Mouse (Mus musculus) CH12.LX (cell line): ENCODE measurements around the gene Tll1. TPM values are rescaled to one million over a fixed set of nuclear protein-coding genes. Genes with fewer than 3 reads are reported as not detected.

Source experiments
- DNase-seq: peaks from one replicate; pipeline ENCODE4 v3.0.0-alpha.2; 2013; ENCODE audit errors: extremely low read depth
- H3K27ac ChIP-seq: 2 replicates; pipeline ENCODE4 v1.5.1; 2012; ENCODE audit warnings: low read depth, mild to moderate bottlenecking, control low read depth, moderate library complexity; ENCODE audit not compliant: insufficient read depth
- H3K27me3 ChIP-seq: replicated peaks from 2 replicates; pipeline ENCODE3; 2012; ENCODE audit warnings: inconsistent platforms
- H3K36me3 ChIP-seq, 2 experiments: replicated peaks in 1 of 2; 2 replicates each; pipeline versions ENCODE3 to v1.6.1; 2012; ENCODE audit warnings: inconsistent platforms in 1 of 2, low read length in 1 of 2, mild to moderate bottlenecking in 1 of 2, mixed read lengths in 1 of 2, moderate library complexity in 1 of 2; ENCODE audit not compliant: control insufficient read depth in 1 of 2, insufficient read depth in 1 of 2
- H3K4me1 ChIP-seq, 2 experiments: 2 replicates each; pipeline ENCODE4 v1.6.1; 2012; ENCODE audit warnings: inconsistent platforms in 1 of 2, moderate library complexity in 1 of 2; ENCODE audit not compliant: insufficient read depth in 2 of 2, control insufficient read depth in 1 of 2
- H3K4me2 ChIP-seq: 2 replicates; pipeline ENCODE4 v1.6.1; 2012; ENCODE audit warnings: low read depth, mild to moderate bottlenecking, control low read depth; ENCODE audit not compliant: poor library complexity, insufficient read depth, severe bottlenecking
- H3K4me3 ChIP-seq, 3 experiments: fragments of 150-350 bp in 1 of 3; sonication (generic) in 1 of 3; replicated peaks in 1 of 3; 2 replicates each; pipeline versions ENCODE3 to v1.5.1; 2011 to 2012; ENCODE audit warnings: low read depth in 2 of 3, low read length in 2 of 3, mild to moderate bottlenecking in 2 of 3, moderate library complexity in 2 of 3, control low read depth in 1 of 3, improper control_type of control experiment in 1 of 3, inconsistent platforms in 1 of 3, mixed read lengths in 1 of 3; ENCODE audit not compliant: poor library complexity in 1 of 3
- H3K79me2 ChIP-seq: replicated peaks from 2 replicates; pipeline ENCODE4 v1.6.1; 2012; ENCODE audit warnings: mild to moderate bottlenecking, moderate library complexity; ENCODE audit not compliant: control insufficient read depth, poor library complexity, insufficient read depth, severe bottlenecking; ENCODE audit errors: extremely low read depth
- H3K9ac ChIP-seq: 2 replicates; pipeline ENCODE4 v1.6.1; 2012; ENCODE audit warnings: low read depth, mild to moderate bottlenecking, control low read depth, moderate library complexity; ENCODE audit not compliant: insufficient read depth
- H3K9me3 ChIP-seq: replicated peaks from 2 replicates; pipeline ENCODE3; 2012; ENCODE audit warnings: low read length, inconsistent platforms, mixed read lengths
- CHD1 ChIP-seq: IDR thresholded peaks from 2 replicates; pipeline ENCODE4 v1.6.1; 2012; ENCODE audit warnings: low read depth, low read length, improper control_type of control experiment, inconsistent platforms
- E2F4 ChIP-seq: IDR thresholded peaks from 2 replicates; pipeline ENCODE4 v1.6.1; 2011; ENCODE audit warnings: low read depth, low read length, improper control_type of control experiment; ENCODE audit not compliant: insufficient replicate concordance
- ELF1 ChIP-seq: IDR thresholded peaks from 2 replicates; pipeline ENCODE4 v1.6.1; 2014; ENCODE audit warnings: low read depth, mild to moderate bottlenecking, inconsistent platforms, low read length, improper control_type of control experiment
- EP300 ChIP-seq: IDR thresholded peaks from 2 replicates; pipeline ENCODE4 v1.6.1; 2011; ENCODE audit warnings: low read length, improper control_type of control experiment
- GABPA ChIP-seq: IDR thresholded peaks from 2 replicates; pipeline ENCODE4 v1.6.1; 2012; ENCODE audit warnings: low read depth, low read length, improper control_type of control experiment, inconsistent platforms; ENCODE audit not compliant: insufficient replicate concordance
- IRF4 ChIP-seq: IDR thresholded peaks from 2 replicates; pipeline ENCODE4 v1.6.1; 2014; ENCODE audit warnings: low read depth, mild to moderate bottlenecking, inconsistent platforms, low read length, improper control_type of control experiment
- JUND ChIP-seq: conservative IDR thresholded peaks from 2 replicates; pipeline ENCODE4 v1.6.1; 2011; ENCODE audit warnings: low read depth, low read length, improper control_type of control experiment
- MAX ChIP-seq: IDR thresholded peaks from 2 replicates; pipeline ENCODE4 v1.6.1; 2011; ENCODE audit warnings: low read length, improper control_type of control experiment
- MEF2A ChIP-seq: IDR thresholded peaks from 2 replicates; pipeline ENCODE4 v1.6.1; 2014; ENCODE audit warnings: low read depth, mild to moderate bottlenecking, inconsistent platforms, low read length, improper control_type of control experiment, borderline replicate concordance
- RAD21 ChIP-seq: IDR thresholded peaks from 2 replicates; pipeline ENCODE4 v1.6.1; 2011; ENCODE audit warnings: low read depth, mild to moderate bottlenecking, low read length, improper control_type of control experiment, moderate library complexity
- SIN3A ChIP-seq: IDR thresholded peaks from 2 replicates; pipeline ENCODE4 v1.6.1; 2012; ENCODE audit warnings: low read length, improper control_type of control experiment, inconsistent platforms
- ZKSCAN1 ChIP-seq: IDR thresholded peaks from 2 replicates; pipeline ENCODE4 v1.6.1; 2012; ENCODE audit warnings: low read depth, inconsistent platforms, low read length, improper control_type of control experiment, borderline replicate concordance
- ZMIZ1 ChIP-seq: IDR thresholded peaks from 2 replicates; pipeline ENCODE4 v1.6.1; 2012; ENCODE audit warnings: low read depth, mild to moderate bottlenecking, inconsistent platforms, low read length, improper control_type of control experiment
- ZNF384 ChIP-seq: IDR thresholded peaks from 2 replicates; pipeline ENCODE4 v1.6.1; 2012; ENCODE audit warnings: low read depth, low read length, improper control_type of control experiment, inconsistent platforms
- dilution Hi-C: fragments of 300-500 bp; cut with MboI; formaldehyde crosslinking; loops from 2 replicates; pipeline ENCODE4 v1.14.3; 2020; ENCODE audit warnings: low sequenced_read_pairs; ENCODE audit not compliant: extremely low pct_unique_long_range_greater_than_20kb, extremely low pct_ligation_motif_present
- in situ Hi-C: fragments of 300-500 bp; cut with MboI; formaldehyde crosslinking; loops from 3 replicates; pipeline ENCODE4 v1.14.3; 2019; ENCODE audit warnings: low sequenced_read_pairs, low pct_ligation_motif_present, low pct_unique_long_range_greater_than_20kb, mixed read lengths
- polyA plus RNA-seq: library from polyadenylated mRNA; unstranded; fragments of >175 nt; gene quantifications from 2 replicates; pipeline ENCODE4 v1.2.1, GENCODE M21; 2012; ENCODE audit warnings: low read depth; ENCODE audit not compliant: insufficient read length
- total RNA-seq, 2 experiments: library from RNA; depleted of rRNA; stranded (reverse); fragments of 300-350 nt in 1 of 2; fragments of >200 nt in 1 of 2; gene quantifications; 2 replicates each; pipeline ENCODE4 v1.2.3; 2012 to 2014

Tll1 gene
- total and polyA plus RNA-seq, 3 experiments, result not detected

GRCm38 (mm10) chr8:64176931-64177330 is 29.1 kb downstream of the Tll1 start:
- no peaks in the 10 kb centered on the region for H3K36me3 ChIP-seq
- no peak overlapping the region for H3K4me2 ChIP-seq
- no peaks in the 10 kb centered on the region for H3K27me3 ChIP-seq
- H3K4me1 ChIP-seq, result no peaks in the 10 kb centered on the region
- dilution Hi-C loops, result no loop called here
- H3K27ac ChIP-seq, result no peak overlapping the region
- TF ChIP-seq RAD21 (no peak), JUND (no peak), ZMIZ1 (no peak), ELF1 (no peak)
- TF ChIP-seq, all 38 proteins: peak for 0
- H3K4me3 ChIP-seq, result no peak overlapping the region
- H3K79me2 ChIP-seq, result no peaks in the 10 kb centered on the region
- H3K9ac ChIP-seq, result no peak overlapping the region
- peaks cover 42% of the 10 kb centered on the region for H3K9me3 ChIP-seq
- in situ Hi-C loops, result no loop called here
- DNase-seq, result no peak

DNA sequence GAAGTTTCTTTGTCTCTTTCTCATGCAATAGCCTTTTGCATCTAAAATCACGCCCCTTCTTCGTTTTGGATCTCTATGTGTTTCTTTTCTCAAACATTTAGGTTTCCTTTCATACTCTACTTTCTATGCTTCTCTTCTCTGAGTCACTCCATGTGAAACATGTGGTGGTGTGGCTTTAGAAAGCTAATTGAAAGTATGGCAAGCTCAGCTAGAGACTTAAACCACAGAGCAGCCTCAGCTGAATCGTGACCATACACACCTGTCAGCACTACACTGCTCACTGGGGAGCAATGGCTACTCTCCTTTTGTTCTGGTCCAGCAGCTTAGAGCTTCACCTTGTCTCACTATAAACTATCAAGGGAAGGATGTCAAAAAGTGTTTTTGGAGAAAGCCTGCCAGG is 31.2 kb downstream of the Tll1 start:
- no peak overlapping the region for H3K27ac ChIP-seq
- no peaks in the 10 kb centered on the region for H3K27me3 ChIP-seq
- H3K4me1 ChIP-seq, result no peaks in the 10 kb centered on the region
- peaks cover 42% of the 10 kb centered on the region for H3K9me3 ChIP-seq
- TF ChIP-seq MEF2A (no peak), CHD1 (no peak), GABPA (no peak), EP300 (no peak), ZNF384 (no peak), SIN3A (no peak), IRF4 (no peak), E2F4 (no peak)
- TF ChIP-seq, all 38 proteins: peak for 0
- in situ Hi-C loops, result no loop called here
- Histone ChIP-seq H3K4me3 (no peak overlapping the region), H3K9ac (no peak overlapping the region), H3K79me2 (no peaks in the 10 kb centered on the region), H3K36me3 (no peaks in the 10 kb centered on the region), H3K4me2 (no peak overlapping the region)
- no peak for DNase-seq
- dilution Hi-C loops, result no loop called here

DNA sequence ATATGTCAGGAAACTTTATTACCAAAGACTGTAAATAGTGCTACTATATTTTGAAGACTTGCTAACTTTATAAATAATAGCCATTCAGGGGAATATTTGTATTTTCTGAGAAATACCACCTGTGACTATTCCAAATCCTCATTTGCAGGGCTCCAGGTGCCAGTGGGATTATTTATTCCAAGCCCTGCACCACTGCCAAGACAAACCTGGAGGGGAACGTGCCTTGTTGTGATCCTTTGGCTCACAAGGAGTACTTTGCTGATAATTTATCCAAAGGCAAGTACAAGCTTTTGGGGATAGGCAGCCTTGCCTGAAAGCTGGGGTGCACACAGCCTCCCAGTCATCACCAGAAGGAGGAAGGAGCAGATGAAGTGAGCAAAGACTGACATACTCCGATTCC is 32.3 kb downstream of the Tll1 start:
- dilution Hi-C loops, result no loop called here
- no peaks in the 10 kb centered on the region for H3K36me3 ChIP-seq
- no peak overlapping the region for H3K4me3 ChIP-seq
- H3K4me1 ChIP-seq, result no peaks in the 10 kb centered on the region
- no peaks in the 10 kb centered on the region for H3K79me2 ChIP-seq
- in situ Hi-C loops, result no loop called here
- peaks cover 49% of the 10 kb centered on the region for H3K9me3 ChIP-seq
- TF ChIP-seq ZKSCAN1, result no peak
- no peak for TF ChIP-seq MAX
- H3K27me3 ChIP-seq, result no peaks in the 10 kb centered on the region
- no peak overlapping the region for H3K27ac ChIP-seq
- H3K9ac ChIP-seq, result no peak overlapping the region
- DNase-seq, result no peak
- no peak overlapping the region for H3K4me2 ChIP-seq
